Mouse (Mus musculus) fibroblast of lung, adult 2 months (primary cell): ENCODE measurements around the gene Fam180a.

ENCODE experiments used
- DNase-seq: peaks from one replicate; pipeline ENCODE4 v3.0.0-alpha.2; 2011; ENCODE audit warnings: low read depth

Fam180a gene

DNA sequence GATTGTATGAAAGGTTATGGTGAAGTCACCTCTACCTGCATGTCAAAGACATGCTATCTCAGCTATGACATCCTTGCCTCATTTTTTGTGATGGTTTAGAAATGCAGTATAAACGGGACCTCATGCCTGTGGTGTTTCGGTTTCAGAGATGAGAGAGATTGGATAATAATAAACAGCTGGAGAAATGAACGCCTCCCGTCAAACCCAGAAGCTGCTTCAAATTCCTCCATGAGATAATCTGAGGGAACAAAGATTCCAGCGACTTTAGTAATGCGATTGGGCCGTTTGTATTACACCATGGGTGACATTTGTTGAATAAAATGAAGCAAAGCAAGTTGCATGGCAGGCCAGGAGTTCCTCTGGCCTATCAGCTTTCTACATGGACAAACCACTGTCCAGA is 16.5 kb downstream of the Fam180a start:
- no peak for DNase-seq

GRCm38 (mm10) chr6:35308037-35308436 is 17.9 kb downstream of the Fam180a start, which contains the start of gene Slc13a4:
TSS of gene Slc13a4 (minus strand) at chr6:35308131.
- no peak for DNase-seq

DNA sequence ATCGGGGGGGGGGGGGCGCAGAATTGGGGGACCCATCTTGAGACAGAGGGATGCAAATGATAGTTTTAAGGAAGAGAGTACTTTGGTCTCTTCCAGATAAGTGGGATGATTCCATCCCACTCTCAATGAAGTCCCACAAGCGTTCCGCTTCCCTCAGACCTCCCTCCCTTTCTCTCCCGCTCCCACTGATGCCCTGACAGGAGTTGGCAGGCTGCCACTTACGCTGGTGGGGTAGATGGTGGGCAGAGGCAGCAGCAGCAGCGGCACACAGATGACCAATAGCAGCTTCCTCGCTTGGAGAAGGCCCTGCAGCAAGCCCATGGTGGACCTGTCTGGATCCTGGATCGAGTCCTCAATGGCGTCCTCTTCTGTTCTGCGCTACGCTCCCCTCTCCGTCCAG is 18.8 kb downstream of the Fam180a start:
- no peak for DNase-seq

GRCm38 (mm10) chr6:35303355-35303900 is 22.5 kb downstream of the Fam180a start:
- no peak for DNase-seq

GRCm38 (mm10) chr6:35302581-35302980 is 23.4 kb downstream of the Fam180a start:
- DNase-seq, result no peak

GRCm38 (mm10) chr6:35298323-35298722 is 27.6 kb downstream of the Fam180a start:
- DNase-seq, result no peak

DNA sequence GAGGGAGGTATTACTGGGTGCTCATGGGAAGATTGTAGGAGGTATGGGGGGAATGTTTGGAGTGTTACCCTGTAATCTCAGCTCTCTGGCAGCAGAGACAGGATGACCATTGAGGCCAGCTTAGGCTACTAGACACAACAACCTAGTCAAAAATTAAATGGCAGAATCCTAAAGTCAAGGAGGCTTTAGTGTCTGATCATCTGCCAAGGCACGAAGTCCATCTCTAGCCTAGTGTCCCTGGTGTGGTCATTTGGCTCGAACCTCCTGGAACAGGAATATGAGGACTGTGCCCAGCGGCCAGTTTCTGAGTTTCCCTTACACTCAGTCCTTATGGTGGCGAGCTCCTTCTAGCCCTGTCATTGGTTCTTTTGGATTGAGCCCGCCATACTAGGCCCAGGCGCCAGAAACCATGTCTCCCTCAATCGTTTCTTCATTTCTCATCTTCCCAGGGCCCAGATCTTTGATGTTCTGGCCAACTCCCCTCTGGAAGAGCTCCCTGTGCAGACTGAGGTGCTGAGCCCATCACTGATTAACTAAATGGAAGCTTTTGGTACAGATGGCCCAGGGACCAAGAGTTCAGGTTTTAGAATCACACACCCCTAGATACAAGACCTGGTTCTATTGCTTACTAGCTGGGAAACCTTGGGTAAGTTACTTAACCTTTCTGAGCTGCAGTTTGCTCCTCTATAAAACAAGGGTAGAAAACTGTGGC is 28.3 kb downstream of the Fam180a start:
- no peak for DNase-seq

GRCm38 (mm10) chr6:35297001-35297400 is 28.9 kb downstream of the Fam180a start:
- peak; percentile 45 for DNase-seq

- DNase-seq, result no peak
Observed at GRCm38 (mm10) chr6:35294964-35295363, 31.0 kb downstream of the Fam180a start.

GRCm38 (mm10) chr6:35289676-35290075 is 36.3 kb downstream of the Fam180a start:
- no peak for DNase-seq

GRCm38 (mm10) chr6:35288920-35289319 is 37.0 kb downstream of the Fam180a start:
- no peak for DNase-seq

GRCm38 (mm10) chr6:35288114-35288761 is 37.7 kb downstream of the Fam180a start:
- no peak for DNase-seq

GRCm38 (mm10) chr6:35279306-35279705 is 46.6 kb downstream of the Fam180a start:
- DNase-seq, result no peak

DNA sequence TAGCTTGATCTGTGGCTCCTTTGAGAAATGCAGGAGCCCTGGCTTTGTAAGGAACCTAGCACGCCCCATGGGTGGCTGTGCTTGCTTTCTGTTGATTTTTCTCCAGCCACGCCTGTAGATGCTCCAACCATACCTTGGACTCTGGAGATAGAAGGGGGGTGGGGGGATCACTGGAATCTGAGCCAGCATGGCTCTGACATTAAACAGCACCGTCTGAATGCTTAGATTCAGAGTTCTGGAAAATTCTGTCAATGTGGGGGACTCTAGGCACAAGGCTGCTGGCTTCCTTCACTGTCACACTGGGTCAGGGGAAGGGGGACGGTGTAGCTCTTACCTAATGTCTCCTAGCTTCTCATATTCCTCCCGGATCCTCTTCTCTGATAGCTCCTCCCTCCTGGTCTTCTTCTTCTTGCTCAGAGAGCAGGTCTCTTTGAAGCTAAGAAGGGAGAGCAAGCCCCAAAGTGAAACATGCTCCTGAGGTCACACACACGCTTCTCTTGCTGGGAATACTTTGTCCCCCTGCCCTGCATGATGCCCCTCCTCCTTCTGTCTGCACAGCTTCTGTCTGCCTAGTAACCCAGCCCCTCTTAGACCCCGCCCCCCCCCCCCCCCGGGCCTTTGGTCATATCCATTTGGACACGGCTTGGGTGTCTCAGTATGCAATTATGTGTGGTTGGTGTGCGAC is 47.9 kb downstream of the Fam180a start:
- DNase-seq, result no peak

GRCm38 (mm10) chr6:35273391-35274082 is 52.4 kb downstream of the Fam180a start:
- no peak for DNase-seq

GRCm38 (mm10) chr6:35271868-35272765 is 53.8 kb downstream of the Fam180a start:
- DNase-seq, result no peak

- DNase-seq, result no peak
Observed at GRCm38 (mm10) chr6:35271094-35271855, 54.7 kb downstream of the Fam180a start.

- DNase-seq, result no peak
Observed at GRCm38 (mm10) chr6:35269643-35270042, 56.3 kb downstream of the Fam180a start.

DNA sequence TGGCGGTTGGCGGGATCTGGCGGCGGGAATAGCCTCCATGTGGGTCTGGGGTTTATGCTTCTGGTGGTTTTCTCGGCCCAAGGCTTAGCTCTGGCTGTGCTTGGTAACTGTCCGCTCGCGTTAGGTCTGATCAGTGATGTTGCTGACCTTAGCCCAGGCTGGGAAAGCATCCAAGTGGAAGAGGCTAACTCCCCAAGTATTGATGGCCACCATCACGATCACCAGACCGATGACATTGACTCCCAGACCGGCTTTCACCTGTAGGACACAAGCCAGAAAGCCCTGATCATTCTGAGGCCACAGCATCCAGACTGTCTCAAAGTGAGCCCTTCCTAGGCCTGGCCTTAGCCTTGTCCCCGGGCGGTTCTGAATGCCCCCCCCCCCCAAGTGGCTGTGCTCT is 57.2 kb downstream of the Fam180a start:
- no peak for DNase-seq

DNA sequence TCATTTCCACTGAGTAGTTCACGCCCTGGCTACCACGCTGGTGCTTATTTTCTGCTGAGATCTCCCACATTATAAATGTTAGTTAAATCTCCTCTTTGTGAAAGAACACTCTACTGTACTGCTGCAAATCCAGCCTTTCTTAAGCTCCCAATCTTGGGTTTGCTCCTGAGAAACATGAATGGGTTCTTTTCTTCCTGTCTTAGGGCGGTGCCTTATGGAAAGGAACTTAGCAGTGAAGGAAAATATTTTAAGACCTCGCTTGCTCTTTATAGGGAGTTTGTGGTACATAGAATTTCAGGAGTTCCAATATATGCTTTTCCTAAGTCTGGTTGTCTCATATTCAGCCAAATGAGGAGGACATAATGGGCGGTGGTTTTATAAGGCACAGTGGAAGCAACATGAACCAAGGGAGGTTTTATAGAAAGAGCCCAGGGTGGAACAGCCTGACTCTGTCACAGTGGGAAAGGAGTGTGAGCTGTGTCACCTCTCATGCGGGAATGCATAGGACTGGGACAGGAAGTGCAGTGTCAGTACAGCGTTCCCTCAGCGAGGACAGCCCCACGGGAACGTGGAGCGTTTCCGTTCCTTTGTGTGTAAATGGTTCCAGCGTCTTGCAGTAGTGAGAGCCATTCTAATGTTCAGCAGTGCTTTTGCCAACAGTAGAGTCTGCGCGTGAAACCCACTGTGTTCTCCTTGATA is 60.2 kb downstream of the Fam180a start:
- no peak for DNase-seq
